Mouse (Mus musculus) telencephalon, adult 2 months (tissue): Measurements from ENCODE around the gene Cftr.

Experiments used
- DNase-seq: peaks from one replicate; pipeline ENCODE4 v3.0.0-alpha.2; 2011; ENCODE audit warnings: low read depth, low spot score

The Cftr gene

GRCm38 (mm10) chr6:18170311-18170922 is at the start of gene Cftr:
Cftr (plus strand) TSS chr6:18170687.
- no peak for DNase-seq

- no peak for DNase-seq
Measured at GRCm38 (mm10) chr6:18127206-18127983, 43.1 kb upstream of the Cftr start.

GRCm38 (mm10) chr6:18128059-18128458 is 42.4 kb upstream of the Cftr start:
- DNase-seq: no peak

GRCm38 (mm10) chr6:18135246-18135645 is 35.2 kb upstream of the Cftr start:
- DNase-seq: no peak

GRCm38 (mm10) chr6:18153031-18153430 is 17.5 kb upstream of the Cftr start:
- DNase-seq: no peak

GRCm38 (mm10) chr6:18169618-18170017 is 869 bp upstream of the Cftr start:
- DNase-seq: no peak

GRCm38 (mm10) chr6:18171614-18172013 is 1.1 kb downstream of the Cftr start:
- peak; percentile 17 for DNase-seq

- DNase-seq: no peak
Measured at GRCm38 (mm10) chr6:18177509-18177908, 7.0 kb downstream of the Cftr start.

GRCm38 (mm10) chr6:18180665-18181064 is 10.2 kb downstream of the Cftr start:
- no peak for DNase-seq

- DNase-seq: no peak
Measured at GRCm38 (mm10) chr6:18182903-18183302, 12.4 kb downstream of the Cftr start.

GRCm38 (mm10) chr6:18220691-18221090 is 50.2 kb downstream of the Cftr start:
- DNase-seq: no peak

- no peak for DNase-seq
Measured at GRCm38 (mm10) chr6:18223206-18223605, 52.7 kb downstream of the Cftr start.

GRCm38 (mm10) chr6:18225157-18225556 is 54.7 kb downstream of the Cftr start:
- no peak for DNase-seq

- DNase-seq: no peak
Measured at GRCm38 (mm10) chr6:18246495-18246894, 76.0 kb downstream of the Cftr start.

- no peak for DNase-seq
Measured at GRCm38 (mm10) chr6:18247891-18248463, 77.5 kb downstream of the Cftr start.

- DNase-seq: no peak
Measured at GRCm38 (mm10) chr6:18248464-18248863, 78.0 kb downstream of the Cftr start.

GRCm38 (mm10) chr6:18254586-18254985 is 84.1 kb downstream of the Cftr start:
- DNase-seq: no peak

GRCm38 (mm10) chr6:18270983-18271382 is 100.5 kb downstream of the Cftr start:
- DNase-seq: no peak

- DNase-seq: no peak
Measured at GRCm38 (mm10) chr6:18300781-18301180, 130.3 kb downstream of the Cftr start.

- no peak for DNase-seq
Measured at GRCm38 (mm10) chr6:18302105-18302504, 131.6 kb downstream of the Cftr start.

- DNase-seq: no peak
Measured at GRCm38 (mm10) chr6:18303228-18303627, 132.7 kb downstream of the Cftr start.

- DNase-seq: no peak
Measured at GRCm38 (mm10) chr6:18305130-18305529, 134.6 kb downstream of the Cftr start.

- no peak for DNase-seq
Measured at GRCm38 (mm10) chr6:18310983-18311382, 140.5 kb downstream of the Cftr start.
